Mouse (Mus musculus) thymus, postnatal 4 days (tissue): ENCODE data around the gene Rsph9.

Source experiments
- DNase-seq: peaks from one replicate; pipeline ENCODE4 v3.0.0; 2021

Rsph9 gene

GRCm38 (mm10) chr17:46138563-46139236, 5.3 kb downstream of the Rsph9 start:
- DNase-seq, result no peak

- DNase-seq, result no peak
Observed at GRCm38 (mm10) chr17:46132862-46133261, 11.2 kb downstream of the Rsph9 start.

- peak; percentile 90 for DNase-seq
Observed at GRCm38 (mm10) chr17:46132058-46132718, 11.8 kb downstream of the Rsph9 start.

GRCm38 (mm10) chr17:46129741-46130498, 14.1 kb downstream of the Rsph9 start:
- no peak for DNase-seq

GRCm38 (mm10) chr17:46127814-46128493, 16.1 kb downstream of the Rsph9 start:
- DNase-seq, result no peak

- no peak for DNase-seq
Observed at GRCm38 (mm10) chr17:46126608-46127007, 17.4 kb downstream of the Rsph9 start.

GRCm38 (mm10) chr17:46123953-46124700, 19.9 kb downstream of the Rsph9 start:
- no peak for DNase-seq

GRCm38 (mm10) chr17:46123285-46123684, 20.7 kb downstream of the Rsph9 start:
- DNase-seq, result no peak

GRCm38 (mm10) chr17:46122791-46123190, 21.2 kb downstream of the Rsph9 start:
- DNase-seq, result no peak

- no peak for DNase-seq
Observed at GRCm38 (mm10) chr17:46119641-46120040, 24.4 kb downstream of the Rsph9 start.

- DNase-seq, result no peak
Observed at GRCm38 (mm10) chr17:46118423-46118850, 25.6 kb downstream of the Rsph9 start.

- DNase-seq, result no peak
Observed at GRCm38 (mm10) chr17:46117623-46118422, 26.2 kb downstream of the Rsph9 start.

GRCm38 (mm10) chr17:46116881-46117280, 27.1 kb downstream of the Rsph9 start:
- no peak for DNase-seq

- no peak for DNase-seq
Observed at GRCm38 (mm10) chr17:46116138-46116537, 27.9 kb downstream of the Rsph9 start.

GRCm38 (mm10) chr17:46115489-46115888, 28.5 kb downstream of the Rsph9 start:
- no peak for DNase-seq

GRCm38 (mm10) chr17:46110402-46111289, 33.4 kb downstream of the Rsph9 start, which contains the start of gene Mrps18a:
Mrps18a (plus strand) TSS chr17:46110986.
- peak; percentile 87 for DNase-seq

- no peak for DNase-seq
Observed at GRCm38 (mm10) chr17:46108286-46108685, 35.7 kb downstream of the Rsph9 start.

GRCm38 (mm10) chr17:46104487-46104886, 39.5 kb downstream of the Rsph9 start:
- no peak for DNase-seq

- DNase-seq, result no peak
Observed at GRCm38 (mm10) chr17:46102608-46103159, 41.3 kb downstream of the Rsph9 start.

GRCm38 (mm10) chr17:46101906-46102305, 42.1 kb downstream of the Rsph9 start:
- DNase-seq, result no peak
